Mouse (Mus musculus): ENCODE data around the gene Tmem121b. TPM values are rescaled to one million over a fixed set of nuclear protein-coding genes. Genes with fewer than 3 reads are reported as not detected.
A peak's percentile ranks its signal among the peaks of the same experiment; 100 is the strongest.

Gene Tmem121b
- polyA plus RNA-seq (2012; rRNA removed), result 0.04 and 0.08 TPM in 2 replicates

DNA sequence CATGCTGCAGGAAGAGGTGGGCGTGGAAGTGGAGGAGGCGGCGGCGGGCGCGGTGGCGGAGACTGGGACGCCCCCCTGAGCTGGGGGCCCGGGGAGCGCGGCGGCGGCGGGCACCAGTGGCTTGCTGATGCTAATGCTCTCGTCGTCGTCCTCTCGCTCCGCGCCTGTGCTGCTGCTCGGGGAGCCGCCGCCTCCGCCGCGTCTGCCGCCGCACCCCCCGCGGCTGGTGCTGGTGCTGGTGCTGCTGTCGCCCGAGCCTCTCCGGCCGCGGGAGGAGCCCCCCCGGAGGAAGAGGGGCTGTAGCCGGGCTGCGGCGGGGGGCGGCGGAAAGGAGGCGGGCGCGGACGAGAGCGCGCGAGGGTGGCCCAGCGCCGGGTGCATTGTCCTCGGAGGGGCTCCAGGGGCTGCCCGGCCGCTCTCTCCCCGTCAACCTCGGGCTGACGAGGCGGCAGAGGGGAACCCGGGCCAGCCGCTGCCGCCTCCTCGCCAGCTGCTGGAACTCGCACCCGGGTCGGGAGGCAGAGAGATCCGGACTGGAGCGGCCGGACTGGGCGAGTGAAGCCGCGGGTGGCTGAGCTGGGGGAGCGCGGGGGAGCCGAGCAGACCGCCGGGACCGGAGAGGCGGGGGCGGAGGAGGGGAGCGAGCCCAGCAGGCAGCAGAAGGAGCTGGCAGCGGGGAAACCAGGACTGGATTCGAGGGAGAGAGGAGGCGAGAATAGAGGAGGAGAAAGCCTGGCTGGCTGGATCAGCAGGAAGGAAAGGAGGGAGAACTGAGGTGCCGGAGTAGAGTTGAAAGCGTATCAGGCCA is at the start of gene Tmem121b:
TSS of gene Tmem121b (minus strand) at position 434 of the 808 bp plus-strand sequence.
- no peak for DNase-seq (ENCODE audit: low read depth, low spot score)

GRCm38 (mm10) chr6:120542061-120542460 is 48.5 kb upstream of the Tmem121b start:
- no peak for DNase-seq (ENCODE audit: low read depth, low spot score)
- WGBS, result 24% methylated on average over 1 of the region's 1 CpGs

More for the DNA sequence above, at the start of gene Tmem121b:
- WGBS, result 1% methylated on average over 75 of the region's 84 CpGs

- WGBS, result 46% methylated on average over 2 of the region's 2 CpGs
- DNase-seq (ENCODE audit: low read depth, low spot score), result no peak
Observed at GRCm38 (mm10) chr6:120541386-120541785, 47.8 kb upstream of the Tmem121b start.

- DNase-seq (ENCODE audit: low read depth, low spot score), result no peak
- WGBS, result 35% methylated on average over 10 of the region's 10 CpGs
Observed at GRCm38 (mm10) chr6:120539781-120540231, 46.2 kb upstream of the Tmem121b start.

DNA sequence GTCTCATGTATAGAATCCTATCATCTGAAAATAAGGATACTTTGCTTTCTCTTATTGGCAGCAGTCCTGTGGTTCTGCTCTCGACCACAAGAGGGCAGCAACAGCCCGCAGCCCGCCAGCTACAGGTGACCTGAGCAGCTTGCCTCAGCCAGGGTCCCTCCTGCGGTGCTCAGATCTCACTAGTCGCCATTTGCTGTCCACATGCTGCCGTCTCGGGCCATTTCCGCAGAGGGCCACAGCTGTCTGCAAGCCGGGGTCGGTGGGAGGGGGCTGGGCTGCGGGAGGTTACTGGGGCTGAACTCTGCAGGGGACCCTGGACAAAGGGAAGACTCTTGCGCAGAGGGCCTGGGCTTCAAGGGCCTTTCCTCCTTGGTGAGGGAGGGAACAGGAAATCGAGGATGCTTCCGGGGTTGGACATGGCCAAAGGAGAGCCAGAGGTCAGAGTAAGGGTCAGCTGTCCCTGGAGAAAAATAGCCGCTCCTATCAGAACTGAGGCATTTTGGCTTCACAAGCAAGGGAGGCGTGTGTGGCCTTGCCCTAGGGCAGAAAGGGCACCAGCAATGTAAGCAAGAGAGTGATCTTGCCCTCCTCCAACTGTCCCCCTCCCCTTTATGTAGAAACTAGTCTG is 45.6 kb upstream of the Tmem121b start:
- DNase-seq (ENCODE audit: low read depth, low spot score), result no peak
- WGBS, result 14% methylated on average over 16 of the region's 16 CpGs

DNA sequence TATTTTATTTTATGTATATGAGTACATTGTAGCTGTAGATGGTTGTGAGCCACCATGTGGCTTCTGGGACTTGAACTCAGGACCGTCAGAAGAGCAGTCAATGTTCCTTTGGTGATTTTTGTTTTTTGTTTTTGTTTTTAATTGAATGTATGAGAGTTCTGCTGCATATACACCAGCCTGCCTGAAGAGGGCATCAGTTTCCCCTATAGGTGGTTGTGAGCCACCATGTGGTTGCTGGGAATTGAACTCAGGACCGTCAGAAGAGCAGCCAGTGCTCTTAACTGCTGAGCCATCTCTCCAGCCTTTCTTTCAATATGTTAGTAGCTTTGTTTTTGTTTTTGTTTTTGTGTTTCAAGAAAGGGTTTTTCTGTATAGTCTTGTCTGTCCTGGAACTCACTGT is 42.7 kb upstream of the Tmem121b start:
- 81% methylated on average over 2 of the region's 2 CpGs for WGBS
- DNase-seq (ENCODE audit: low read depth, low spot score), result no peak

DNA sequence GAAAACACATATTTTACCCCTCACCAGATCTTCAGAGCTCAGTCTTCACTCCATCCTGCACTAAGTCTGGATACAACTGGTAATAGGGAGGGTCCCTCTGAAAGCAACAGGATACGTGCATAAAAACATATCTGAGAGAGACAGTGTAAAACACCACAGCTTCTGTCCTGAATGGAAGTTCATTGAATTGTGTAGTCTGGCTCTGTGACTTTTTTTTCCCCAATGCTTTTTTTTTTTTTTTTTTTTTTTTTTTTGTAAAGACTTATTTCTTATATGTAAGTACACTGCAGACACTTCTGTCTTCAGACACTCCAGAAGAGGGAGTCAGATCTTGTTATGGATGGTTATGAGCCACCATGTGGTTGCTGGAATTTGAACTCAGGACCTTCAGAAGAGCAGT is 39.0 kb upstream of the Tmem121b start:
- WGBS, result 91% methylated on average over 1 of the region's 1 CpGs
- no peak for DNase-seq (ENCODE audit: low read depth, low spot score)

- under 1% methylated on average over 75 of the region's 75 CpGs for WGBS
- DNase-seq (ENCODE audit: low read depth, low spot score), result peak; percentile 42
Observed at GRCm38 (mm10) chr6:120531020-120531965, 37.7 kb upstream of the Tmem121b start, which contains the start of gene Hdhd5. TSS of gene Hdhd5 (minus strand) at chr6:120531319.

DNA sequence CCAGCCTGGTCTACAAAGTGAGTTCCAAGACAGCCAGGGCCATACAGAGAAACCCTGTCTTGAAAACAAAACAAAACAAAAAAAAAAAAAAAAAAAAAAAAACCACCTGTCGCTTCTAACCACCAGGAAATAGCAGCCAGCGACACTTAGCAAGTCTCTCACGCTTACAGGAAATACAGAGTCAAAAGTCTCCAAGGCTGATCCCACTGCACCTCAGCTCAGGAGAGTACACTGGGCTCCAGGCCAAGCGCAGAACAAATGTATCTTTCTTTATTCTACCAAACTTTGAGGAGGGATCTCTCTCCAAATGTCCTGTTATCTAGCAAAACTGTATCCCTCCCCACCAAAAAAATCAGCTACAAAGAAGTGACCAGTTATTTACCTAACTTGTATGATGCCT is 35.5 kb upstream of the Tmem121b start:
- WGBS, result 20% methylated on average over 4 of the region's 4 CpGs
- DNase-seq (ENCODE audit: low read depth, low spot score), result no peak

DNA sequence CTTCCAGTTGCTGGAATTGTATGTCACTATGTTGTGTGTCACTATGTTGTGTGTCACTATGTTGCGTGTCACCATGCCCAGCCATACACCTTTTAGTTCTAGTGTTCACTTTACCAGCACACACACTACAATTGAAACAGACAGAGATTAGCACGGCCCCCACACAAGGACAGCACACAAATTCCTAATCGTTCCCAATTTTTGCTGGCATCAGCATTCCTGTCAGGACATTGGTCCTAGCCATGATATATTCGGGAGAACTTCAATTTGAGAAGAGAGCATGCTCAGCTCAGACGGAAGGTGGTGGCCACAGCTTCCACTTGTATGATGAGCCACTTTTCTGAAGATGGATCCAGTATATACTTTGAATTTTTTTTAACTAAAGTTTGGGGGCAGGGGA is 31.2 kb upstream of the Tmem121b start:
- no peak for DNase-seq (ENCODE audit: low read depth, low spot score)
- WGBS, result 93% methylated on average over 5 of the region's 5 CpGs

- DNase-seq (ENCODE audit: low read depth, low spot score), result no peak
- WGBS, result 80% methylated on average over 5 of the region's 5 CpGs
Observed at GRCm38 (mm10) chr6:120519647-120520046, 26.0 kb upstream of the Tmem121b start.

DNA sequence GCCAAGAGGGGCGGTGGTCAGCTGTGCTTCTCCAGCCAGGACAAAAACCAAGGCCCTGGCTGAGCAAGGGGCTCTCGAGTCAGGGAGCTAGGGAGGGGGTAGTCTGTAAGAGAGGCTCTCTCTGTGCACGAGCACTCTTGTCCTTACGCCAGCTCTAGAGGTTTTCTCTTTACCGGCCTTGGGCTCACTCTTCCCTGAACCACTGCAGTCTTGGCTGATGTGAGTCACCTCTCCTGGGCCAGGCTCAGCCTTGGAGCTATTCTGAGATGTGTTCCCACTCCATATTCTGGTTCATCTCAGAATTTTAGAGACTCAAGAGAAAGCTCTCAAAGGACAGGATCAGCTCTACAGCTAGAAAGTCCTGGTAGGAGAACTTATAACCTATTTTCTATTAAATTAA is 23.7 kb upstream of the Tmem121b start:
- 88% methylated on average over 5 of the region's 5 CpGs for WGBS
- DNase-seq (ENCODE audit: low read depth, low spot score), result no peak

DNA sequence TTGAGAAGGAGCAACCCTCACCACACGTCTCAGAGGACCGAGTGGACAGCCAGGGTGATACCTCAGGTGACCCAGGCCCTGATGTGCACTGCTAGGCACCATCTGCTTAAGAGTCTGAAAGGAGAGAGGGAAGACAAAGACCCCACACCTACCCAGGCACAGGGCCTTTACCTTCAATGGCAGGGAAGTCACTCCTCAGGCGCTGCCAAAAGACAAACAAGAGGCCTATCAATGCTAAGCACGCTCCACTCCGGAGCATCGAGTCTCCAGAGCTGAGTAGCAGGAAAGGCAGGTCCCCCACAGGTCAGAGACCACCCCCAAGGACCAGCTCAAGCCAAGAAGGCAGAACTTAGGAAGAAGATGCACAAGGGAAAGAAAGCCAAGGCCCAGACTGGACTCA is 23.3 kb upstream of the Tmem121b start:
- no peak for DNase-seq (ENCODE audit: low read depth, low spot score)
- WGBS, result 84% methylated on average over 6 of the region's 6 CpGs

GRCm38 (mm10) chr6:120516422-120516821 is 22.8 kb upstream of the Tmem121b start:
- DNase-seq (ENCODE audit: low read depth, low spot score), result no peak
- 87% methylated on average over 4 of the region's 4 CpGs for WGBS

DNA sequence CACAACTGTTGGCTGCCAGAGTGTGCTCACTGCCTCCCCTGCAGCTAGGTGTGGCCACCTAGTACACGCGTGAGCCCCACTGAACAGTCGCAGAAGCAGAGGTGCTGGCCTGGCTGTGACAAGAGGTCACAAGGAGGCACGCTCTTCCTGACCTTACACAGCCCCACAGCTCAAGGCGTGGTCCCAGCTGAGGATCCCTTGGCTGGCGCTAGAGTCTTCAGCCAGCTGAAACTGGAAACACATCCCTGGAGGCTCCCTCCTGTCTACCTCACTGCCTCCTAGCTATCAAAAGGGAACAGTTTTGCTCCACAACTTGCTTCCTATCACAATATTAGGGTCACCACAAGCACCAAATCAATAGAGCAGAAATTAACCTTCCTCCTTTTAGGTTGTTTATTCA is 17.6 kb upstream of the Tmem121b start:
- 77% methylated on average over 6 of the region's 6 CpGs for WGBS
- DNase-seq (ENCODE audit: low read depth, low spot score), result no peak

DNA sequence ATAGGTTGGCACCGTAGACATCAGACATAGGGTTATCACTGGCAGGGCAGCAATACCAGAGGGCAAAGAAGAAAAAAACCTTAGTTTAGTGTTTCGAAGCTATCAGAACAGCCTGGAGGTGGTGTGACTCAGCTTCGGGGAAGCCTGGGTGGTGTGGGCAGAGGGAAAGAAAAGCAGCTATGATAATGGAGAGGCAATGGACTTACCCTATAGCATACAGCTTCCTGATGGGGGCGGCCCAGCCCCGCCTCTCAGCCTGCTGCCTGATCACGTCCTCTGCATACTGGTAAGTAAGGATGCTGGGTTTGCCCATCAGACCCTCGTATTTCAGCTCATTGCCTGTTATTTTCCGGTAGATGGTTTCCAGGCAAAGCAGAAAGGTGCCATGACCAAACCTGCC is 16.8 kb upstream of the Tmem121b start:
- WGBS, result 78% methylated on average over 8 of the region's 8 CpGs
- no peak for DNase-seq (ENCODE audit: low read depth, low spot score)

DNA sequence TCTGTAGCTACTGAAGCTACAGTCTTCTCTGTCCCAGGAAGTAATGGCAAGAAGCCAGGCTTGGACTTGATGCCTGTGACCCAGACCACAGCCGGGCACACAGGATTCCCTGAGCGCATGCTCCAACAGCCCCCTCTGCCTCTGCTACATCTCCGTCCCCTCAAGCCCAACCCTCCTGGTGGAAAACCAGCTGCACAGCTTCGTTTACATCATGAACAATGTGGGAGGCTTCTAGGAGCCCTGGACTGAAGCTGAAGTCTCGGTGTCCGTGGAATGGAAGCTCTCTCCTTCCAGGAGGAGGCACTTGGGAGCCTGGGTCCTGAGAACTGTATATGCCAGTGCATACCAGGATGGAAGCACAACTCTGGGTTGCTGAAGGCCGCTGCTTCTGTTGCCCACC is 16.4 kb upstream of the Tmem121b start:
- 77% methylated on average over 7 of the region's 7 CpGs for WGBS
- no peak for DNase-seq (ENCODE audit: low read depth, low spot score)

- 64% methylated on average over 4 of the region's 4 CpGs for WGBS
- no peak for DNase-seq (ENCODE audit: low read depth, low spot score)
Observed at GRCm38 (mm10) chr6:120508645-120509044, 15.0 kb upstream of the Tmem121b start.

GRCm38 (mm10) chr6:120505531-120505930 is 11.9 kb upstream of the Tmem121b start:
- DNase-seq (ENCODE audit: low read depth, low spot score), result no peak
- 71% methylated on average over 4 of the region's 4 CpGs for WGBS

DNA sequence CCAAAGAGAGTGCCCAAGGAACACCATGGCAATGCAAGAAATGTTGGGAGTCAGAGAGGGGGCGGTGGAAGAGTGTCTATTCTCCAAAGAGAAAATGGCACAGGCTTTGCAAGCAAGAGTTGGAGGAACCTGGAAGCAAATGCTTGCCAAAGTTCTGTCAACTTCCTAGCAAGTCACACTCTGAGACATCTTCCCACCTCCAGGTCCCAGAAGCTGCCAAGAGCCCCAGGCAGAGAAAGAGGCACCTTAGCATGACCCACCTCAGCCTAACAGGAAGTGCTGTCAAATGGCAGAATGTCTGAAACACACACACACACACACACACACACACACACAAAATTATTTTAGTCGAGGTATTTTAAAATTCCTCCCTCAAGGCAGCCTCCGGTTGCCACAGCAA is 10.4 kb upstream of the Tmem121b start:
- no peak for DNase-seq (ENCODE audit: low read depth, low spot score)
- 76% methylated on average over 3 of the region's 3 CpGs for WGBS

All from large intestine, adult 2 months (tissue).